Mouse (Mus musculus) liver, embryonic 12.5 days (tissue): ENCODE data around the gene Clcnka. TPM values are rescaled to one million over a fixed set of nuclear protein-coding genes. Genes with fewer than 3 reads are reported as not detected.

Experiments
- ATAC-seq: fragments of 200-750 bp; cut with Nextera tagmentation; 2 replicates; pipeline ENCODE4 v1.8.0; 2017; ENCODE audit warnings: moderate number of reproducible peaks, mild to moderate bottlenecking, moderate library complexity
- H3K27ac ChIP-seq: fragments of 300-500 bp; sonication (generic); 2 replicates; pipeline ENCODE4 v1.5.1; 2016; ENCODE audit warnings: mild to moderate bottlenecking
- H3K27me3 ChIP-seq: fragments of 300-500 bp; sonication (generic); replicated peaks from 2 replicates; pipeline ENCODE4 v1.6.1; 2016; ENCODE audit warnings: mild to moderate bottlenecking, moderate library complexity
- H3K36me3 ChIP-seq: fragments of 300-500 bp; sonication (generic); 2 replicates; pipeline ENCODE4 v1.6.1; 2016; ENCODE audit warnings: mild to moderate bottlenecking, moderate library complexity
- H3K4me1 ChIP-seq: fragments of 300-500 bp; sonication (generic); 2 replicates; pipeline ENCODE4 v1.6.1; 2016
- H3K4me2 ChIP-seq: fragments of 300-500 bp; sonication (generic); 2 replicates; pipeline ENCODE4 v1.6.1; 2016; ENCODE audit warnings: mild to moderate bottlenecking, moderate library complexity
- H3K4me3 ChIP-seq: fragments of 300-500 bp; sonication (generic); 2 replicates; pipeline ENCODE4 v1.5.1; 2016; ENCODE audit warnings: mild to moderate bottlenecking, moderate library complexity
- H3K9ac ChIP-seq: fragments of 300-500 bp; sonication (generic); 2 replicates; pipeline ENCODE4 v1.6.1; 2016; ENCODE audit warnings: mild to moderate bottlenecking, moderate library complexity
- H3K9me3 ChIP-seq: fragments of 300-500 bp; sonication (generic); replicated peaks from 2 replicates; pipeline ENCODE4 v1.6.1; 2016; ENCODE audit warnings: mild to moderate bottlenecking, moderate library complexity
- WGBS: fragments of 180-500 bp; shearing (Covaris S2); methylation state at CpG from one replicate; pipeline ENCODE4 v1.1.7; 2016; ENCODE audit not compliant: insufficient replicate concordance; 5-methylcytosine and 5-hydroxymethylcytosine counted together
- polyA plus RNA-seq: library from polyadenylated mRNA; unstranded; fragments of >200 nt; fragmentation: Nextera tagmentation; extraction: Ambion mirVana; gene quantifications from 2 replicates; pipeline ENCODE4 v1.2.1, GENCODE M21; 2016

The Clcnka gene
- polyA plus RNA-seq, result not detected in 2 replicates

- H3K4me1 ChIP-seq, result 0 out of 2 replicates have a peak, but pooled peaks cover 2% of the 10 kb centered on the region
- H3K9me3 ChIP-seq, result no peaks in the 10 kb centered on the region
- no peak within 1 kb of the TSS for H3K4me2 ChIP-seq
- ATAC-seq, result no peak
- no peak within 1 kb of the TSS for H3K27ac ChIP-seq
- no peaks in the 10 kb centered on the region for H3K36me3 ChIP-seq
- peaks cover 53% of the 10 kb centered on the region for H3K27me3 ChIP-seq
- no peak within 1 kb of the TSS for H3K4me3 ChIP-seq
- H3K9ac ChIP-seq, result no peak within 1 kb of the TSS
- 55% methylated on average over 12 of the region's 12 CpGs for WGBS
Measured at GRCm38 (mm10) chr4:141398545-141398944, at the start of gene Clcnka. TSS of gene Clcnka (minus strand) at chr4:141398724.

- H3K36me3 ChIP-seq, result peaks cover 45% of the 10 kb centered on the region
- H3K27ac ChIP-seq, result no peak overlapping the region
- no peak overlapping the region for H3K9ac ChIP-seq
- no peaks in the 10 kb centered on the region for H3K9me3 ChIP-seq
- no peak overlapping the region for H3K4me3 ChIP-seq
- ATAC-seq, result no peak
- WGBS, result 74% methylated on average over 7 of the region's 7 CpGs
- H3K4me1 ChIP-seq, result peaks cover 26% of the 10 kb centered on the region
- no peak overlapping the region for H3K4me2 ChIP-seq
- no peaks in the 10 kb centered on the region for H3K27me3 ChIP-seq
Measured at GRCm38 (mm10) chr4:141446211-141446610, 47.7 kb upstream of the Clcnka start.

GRCm38 (mm10) chr4:141445328-141445720 is 46.8 kb upstream of the Clcnka start:
- Histone ChIP-seq H3K9me3 (no peaks in the 10 kb centered on the region), H3K4me1 (peaks cover 26% of the 10 kb centered on the region), H3K4me2 (peak overlapping the region; percentile 86), H3K27me3 (no peaks in the 10 kb centered on the region), H3K4me3 (peak overlapping the region; percentile 99), H3K9ac (peak overlapping the region; percentile 91), H3K27ac (no peak overlapping the region), H3K36me3 (peaks cover 37% of the 10 kb centered on the region)
- WGBS, result 25% methylated on average over 14 of the region's 14 CpGs
- ATAC-seq, result no peak

GRCm38 (mm10) chr4:141444451-141445327 is 46.2 kb upstream of the Clcnka start, which contains the start of gene Zbtb17:
TSS of gene Zbtb17 (plus strand) at chr4:141444654.
- no peaks in the 10 kb centered on the region for H3K9me3 ChIP-seq
- WGBS, result under 1% methylated on average over 77 of the region's 102 CpGs
- H3K4me1 ChIP-seq, result peaks cover 26% of the 10 kb centered on the region
- H3K27ac ChIP-seq, result peak within 1 kb of the TSS; percentile 81
- H3K4me2 ChIP-seq, result peak within 1 kb of the TSS; percentile 86
- ATAC-seq, result peak; percentile 89
- peak within 1 kb of the TSS; percentile 99 for H3K4me3 ChIP-seq
- peaks cover 31% of the 10 kb centered on the region for H3K36me3 ChIP-seq
- peak within 1 kb of the TSS; percentile 91 for H3K9ac ChIP-seq
- no peaks in the 10 kb centered on the region for H3K27me3 ChIP-seq

GRCm38 (mm10) chr4:141443641-141444429 is 45.3 kb upstream of the Clcnka start:
- peak overlapping the region; percentile 91 for H3K9ac ChIP-seq
- H3K27ac ChIP-seq, result peak overlapping the region; percentile 81; the same call in 1 of the 2 replicates
- peak; percentile 8; the same call in 1 of the 2 replicates for ATAC-seq

GRCm38 (mm10) chr4:141440877-141441276 is 42.4 kb upstream of the Clcnka start:
- no peak overlapping the region for H3K27ac ChIP-seq
- ATAC-seq, result no peak
- no peak overlapping the region for H3K4me3 ChIP-seq
- no peak overlapping the region for H3K9ac ChIP-seq
- H3K4me1 ChIP-seq, result peaks cover 21% of the 10 kb centered on the region
- no peak overlapping the region for H3K4me2 ChIP-seq
- no peaks in the 10 kb centered on the region for H3K36me3 ChIP-seq
- no peaks in the 10 kb centered on the region for H3K27me3 ChIP-seq
- no peaks in the 10 kb centered on the region for H3K9me3 ChIP-seq

More at GRCm38 (mm10) chr4:141443641-141444429, 45.3 kb upstream of the Clcnka start:
- Histone ChIP-seq H3K27me3 (no peaks in the 10 kb centered on the region), H3K9me3 (no peaks in the 10 kb centered on the region), H3K4me2 (peak overlapping the region; percentile 86), H3K36me3 (peaks cover 22% of the 10 kb centered on the region), H3K4me3 (peak overlapping the region; percentile 99), H3K4me1 (peaks cover 26% of the 10 kb centered on the region)
- 27% methylated on average over 11 of the region's 11 CpGs for WGBS

GRCm38 (mm10) chr4:141439083-141439803 is 40.7 kb upstream of the Clcnka start:
- no peak overlapping the region for H3K4me3 ChIP-seq
- peaks cover 11% of the 10 kb centered on the region for H3K4me1 ChIP-seq
- no peaks in the 10 kb centered on the region for H3K9me3 ChIP-seq
- no peak for ATAC-seq
- no peak overlapping the region for H3K9ac ChIP-seq
- H3K27me3 ChIP-seq, result no peaks in the 10 kb centered on the region
- no peak overlapping the region for H3K27ac ChIP-seq
- H3K4me2 ChIP-seq, result no peak overlapping the region
- WGBS, result 74% methylated on average over 12 of the region's 12 CpGs
- no peaks in the 10 kb centered on the region for H3K36me3 ChIP-seq

GRCm38 (mm10) chr4:141435974-141436373 is 37.5 kb upstream of the Clcnka start, which contains the start of gene Srarp:
TSS of gene Srarp (minus strand) at chr4:141436105.
- H3K27ac ChIP-seq, result no peak within 1 kb of the TSS
- peaks cover 10% of the 10 kb centered on the region; the same call in 1 of the 2 replicates for H3K27me3 ChIP-seq
- no peaks in the 10 kb centered on the region for H3K36me3 ChIP-seq
- no peak within 1 kb of the TSS for H3K4me2 ChIP-seq
- H3K4me3 ChIP-seq, result no peak within 1 kb of the TSS
- no peak for ATAC-seq
- no peak within 1 kb of the TSS for H3K9ac ChIP-seq
- H3K9me3 ChIP-seq, result no peaks in the 10 kb centered on the region
- H3K4me1 ChIP-seq, result no peaks in the 10 kb centered on the region
- 67% methylated on average over 1 of the region's 1 CpGs for WGBS

GRCm38 (mm10) chr4:141433191-141433590 is 34.7 kb upstream of the Clcnka start:
- Histone ChIP-seq H3K27ac (no peak overlapping the region), H3K4me3 (no peak overlapping the region), H3K27me3 (peaks cover 25% of the 10 kb centered on the region), H3K4me2 (no peak overlapping the region), H3K36me3 (no peaks in the 10 kb centered on the region), H3K9me3 (no peaks in the 10 kb centered on the region), H3K9ac (no peak overlapping the region), H3K4me1 (no peaks in the 10 kb centered on the region)
- ATAC-seq, result no peak
- 69% methylated on average over 18 of the region's 18 CpGs for WGBS

- Histone ChIP-seq H3K36me3 (no peaks in the 10 kb centered on the region), H3K4me3 (no peak overlapping the region), H3K4me2 (no peak overlapping the region), H3K27me3 (peaks cover 31% of the 10 kb centered on the region), H3K4me1 (no peaks in the 10 kb centered on the region), H3K9me3 (no peaks in the 10 kb centered on the region), H3K9ac (no peak overlapping the region), H3K27ac (no peak overlapping the region)
- ATAC-seq, result no peak
- WGBS, result 56% methylated on average over 14 of the region's 14 CpGs
Measured at GRCm38 (mm10) chr4:141432666-141433065, 34.1 kb upstream of the Clcnka start.

GRCm38 (mm10) chr4:141430997-141431396 is 32.5 kb upstream of the Clcnka start:
- WGBS, result 30% methylated on average over 9 of the region's 9 CpGs
- ATAC-seq, result no peak

More at GRCm38 (mm10) chr4:141430997-141431396, 32.5 kb upstream of the Clcnka start:
- Histone ChIP-seq H3K9me3 (no peaks in the 10 kb centered on the region), H3K4me1 (peaks cover 2% of the 10 kb centered on the region; the same call in 1 of the 2 replicates), H3K36me3 (no peaks in the 10 kb centered on the region), H3K4me3 (no peak overlapping the region), H3K4me2 (no peak overlapping the region), H3K9ac (no peak overlapping the region), H3K27me3 (peaks cover 46% of the 10 kb centered on the region), H3K27ac (no peak overlapping the region)
